In genomic region chr11:87426450-87427250, GRCm38 (mm10) we compare ENCODE assay signal across 8 mouse cellular contexts. TPM values are rescaled to one million over a fixed set of nuclear protein-coding genes. Genes with fewer than 3 reads are reported as not detected.
DNase-seq lines count a peak whose midpoint lies in the region; ATAC-seq and TF ChIP-seq lines count a peak whose summit lies in the region.
"Not testable (repeated sequence)": the region's sequence is repeated elsewhere in the genome, so short reads cannot be mapped to it uniquely, and the experiment has no call there.

No protein-coding gene starts in this region.

- DNase-seq in A20 (ENCODE audit: low read depth, low spot score), result peak; percentile 92
- DNase-seq in heart, embryonic 10.5 days (ENCODE audit: low spot score), result peak; percentile 92
- DNase-seq in limb, embryonic 14.5 days (ENCODE audit: low spot score), result peak; percentile 92
- DNase-seq in spleen, adult 2 months (ENCODE audit: low read depth in 1 of 2, low spot score in 2 of 2), result peak; percentile 83 to 93

- H3K27ac ChIP-seq in bone marrow macrophage, adult 2 months (ENCODE audit: insufficient read depth, low read depth, low read length), result peak overlapping the region; percentile 53
- peak overlapping the region; percentile 73; the same call in 1 of the 2 replicates for H3K27ac ChIP-seq in embryonic fibroblast, embryonic 13.5 days (ENCODE audit: insufficient read depth, low read length)
- peak overlapping the region; percentile 91 for H3K27ac ChIP-seq in heart, embryonic 10.5 days
- H3K27ac ChIP-seq in kidney, embryonic 14.5 days (ENCODE audit: low read depth, low read length), result 0 out of 2 replicates have a peak overlapping the region, but pooled peaks have one; percentile 61
- peak overlapping the region; percentile 87 for H3K27ac ChIP-seq in limb, embryonic 14.5 days (replicated peaks; ENCODE audit: low read depth, low read length)
- peak overlapping the region; percentile 77 for H3K27ac ChIP-seq in midbrain, embryonic 16.5 days (ENCODE audit: low read length)
- H3K27ac ChIP-seq in spleen, adult 2 months (ENCODE audit: insufficient read depth, low read length), result peak overlapping the region; percentile 39; the same call in 1 of the 2 replicates

- peak; percentile 92 for ATAC-seq in kidney, embryonic 14.5 days (ENCODE audit: low FRiP score, low TSS enrichment)
- ATAC-seq in limb, embryonic 14.5 days (ENCODE audit: low FRiP score, low read depth), result peak; percentile 86
- ATAC-seq in midbrain, embryonic 16.5 days, result peak; percentile 92

- not testable (repeated sequence) for H3K27me3 ChIP-seq in heart, embryonic 10.5 days (ENCODE audit: insufficient read depth, poor library complexity, severe bottlenecking); kidney, embryonic 14.5 days (ENCODE audit: control insufficient read depth, insufficient read depth, low read length); limb, embryonic 14.5 days (ENCODE audit: control insufficient read depth, insufficient read depth, low read length); midbrain, embryonic 16.5 days (ENCODE audit: control insufficient read depth, insufficient read depth, low read depth, low read length); spleen, adult 2 months (ENCODE audit: control insufficient read depth, insufficient read depth, low read length)

- not testable (repeated sequence) for H3K4me1 ChIP-seq in bone marrow macrophage, adult 2 months (ENCODE audit: control insufficient read depth, insufficient read depth, low read length); embryonic fibroblast, embryonic 13.5 days (ENCODE audit: control insufficient read depth, insufficient read depth, low read length); heart, embryonic 10.5 days; kidney, embryonic 14.5 days (ENCODE audit: control insufficient read depth, insufficient read depth, low read length); limb, embryonic 14.5 days (ENCODE audit: control insufficient read depth, insufficient read depth, low read length); spleen, adult 2 months (ENCODE audit: control insufficient read depth, insufficient read depth, insufficient read length)
- H3K4me1 ChIP-seq in midbrain, embryonic 16.5 days (ENCODE audit: control insufficient read depth, insufficient read depth, low read length), result peaks cover 10% of the 10 kb centered on the region

- H3K4me3 ChIP-seq in bone marrow macrophage, adult 2 months (ENCODE audit: insufficient read depth, low read length), result peak overlapping the region; percentile 55
- not testable (repeated sequence) for H3K4me3 ChIP-seq in embryonic fibroblast, embryonic 13.5 days (ENCODE audit: insufficient read depth, low read length)
- peak overlapping the region; percentile 57 for H3K4me3 ChIP-seq in heart, embryonic 10.5 days
- peak overlapping the region; percentile 25; the same call in 1 of the 2 replicates for H3K4me3 ChIP-seq in kidney, embryonic 14.5 days (ENCODE audit: low read length)
- H3K4me3 ChIP-seq in limb, embryonic 14.5 days (replicated peaks; ENCODE audit: low read length), result peak overlapping the region; percentile 33
- H3K4me3 ChIP-seq in midbrain, embryonic 16.5 days (ENCODE audit: low read depth, low read length), result peak overlapping the region; percentile 40
- H3K4me3 ChIP-seq in spleen, adult 2 months (ENCODE audit: extremely low read depth, insufficient read depth, insufficient read length), result peak overlapping the region; percentile 35; the same call in 1 of the 2 replicates

- peak overlapping the region; percentile 44 for H3K4me2 ChIP-seq in kidney, embryonic 14.5 days (replicated peaks; ENCODE audit: low read depth, low read length)
- peak overlapping the region; percentile 44 for H3K4me2 ChIP-seq in limb, embryonic 14.5 days (replicated peaks; ENCODE audit: low read depth, low read length, severe bottlenecking)
- H3K4me2 ChIP-seq in midbrain, embryonic 16.5 days (ENCODE audit: low read length), result peak overlapping the region; percentile 60

- TF ChIP-seq CTCF in bone marrow macrophage, adult 2 months (IDR thresholded peaks at IDR 0.05; ENCODE audit: low read depth, low read length); embryonic fibroblast, embryonic 13.5 days (IDR thresholded peaks at IDR 0.05; ENCODE audit: borderline replicate concordance, insufficient read depth, low read length); spleen, adult 2 months (IDR thresholded peaks at IDR 0.05; ENCODE audit: extremely low read depth, insufficient read depth, insufficient read length, insufficient replicate concordance): not testable (repeated sequence)

- H3K36me3 ChIP-seq in heart, embryonic 10.5 days; kidney, embryonic 14.5 days (ENCODE audit: control insufficient read depth, insufficient read depth, low read length); limb, embryonic 14.5 days (ENCODE audit: control insufficient read depth, insufficient read depth, low read length); midbrain, embryonic 16.5 days (ENCODE audit: control insufficient read depth, insufficient read depth, low read length); spleen, adult 2 months (ENCODE audit: control insufficient read depth, insufficient read depth, low read length): not testable (repeated sequence)

- 1% methylated on average over 24 of the region's 24 CpGs for WGBS in heart, embryonic 10.5 days
- under 1% methylated on average over 23 of the region's 24 CpGs for WGBS in kidney, embryonic 14.5 days
- WGBS in limb, embryonic 14.5 days, result under 1% methylated on average over 22 of the region's 24 CpGs
- WGBS in midbrain, embryonic 16.5 days, result under 1% methylated on average over 24 of the region's 24 CpGs
- WGBS in spleen, adult 2 months, result 2% methylated on average over 24 of the region's 24 CpGs

- H3K9ac ChIP-seq in kidney, embryonic 14.5 days (ENCODE audit: low read depth, low read length), result not testable (repeated sequence)
- peak overlapping the region; percentile 13; the same call in 1 of the 2 replicates for H3K9ac ChIP-seq in limb, embryonic 14.5 days (ENCODE audit: low read depth, low read length, severe bottlenecking)
- H3K9ac ChIP-seq in midbrain, embryonic 16.5 days (ENCODE audit: low read depth, low read length), result peak overlapping the region; percentile 55; the same call in 1 of the 2 replicates

- TF ChIP-seq POLR2A in bone marrow macrophage, adult 2 months (IDR thresholded peaks at IDR 0.05; ENCODE audit: borderline replicate concordance, low read depth, low read length), result peak; percentile 98
- TF ChIP-seq POLR2A in embryonic fibroblast, embryonic 13.5 days (IDR thresholded peaks at IDR 0.05; ENCODE audit: low read depth, low read length), result peak; percentile 99
- TF ChIP-seq POLR2A in limb, embryonic 14.5 days (IDR thresholded peaks at IDR 0.05; ENCODE audit: borderline replicate concordance, extremely low read depth, insufficient read depth, insufficient read length), result peak; percentile 100; the same call in 1 of the 2 replicates
- TF ChIP-seq POLR2A in spleen, adult 2 months (IDR thresholded peaks at IDR 0.05; ENCODE audit: low read depth, low read length), result peak; percentile 100

- H3K9me3 ChIP-seq in heart, embryonic 10.5 days; kidney, embryonic 14.5 days (ENCODE audit: control insufficient read depth, low read length); limb, embryonic 14.5 days (ENCODE audit: control insufficient read depth, low read length); midbrain, embryonic 16.5 days (replicated peaks; ENCODE audit: control insufficient read depth, low read length, poor library complexity, severe bottlenecking): not testable (repeated sequence)

RNA-seq across cellular contexts. Expression of gene Tex14, which starts 21.8 kb away (rescaled TPM):
- not detected in 2 replicates for polyA plus RNA-seq in bone marrow macrophage, adult 2 months (2012; ENCODE audit: insufficient read depth, insufficient read length, missing spikeins)
- polyA plus RNA-seq in embryonic fibroblast, embryonic 13.5 days (2011; ENCODE audit: insufficient read length, low read depth, missing spikeins), result 0.11 and 0.30 TPM in 2 replicates
- 0.22 and 0.31 TPM in 2 replicates for polyA plus RNA-seq in heart, embryonic 10.5 days (2016; fragmentation: Nextera tagmentation; extraction: Ambion mirVana)
- 0.27 and 0.71 TPM in 2 replicates for polyA plus RNA-seq in kidney, embryonic 14.5 days (2014; fragmentation: Nextera tagmentation; extraction: Ambion mirVana)
- polyA plus RNA-seq in limb, embryonic 14.5 days (2012; rRNA removed), result 1.3 and 1.5 TPM in 2 replicates
- polyA plus RNA-seq in limb, embryonic 14.5 days (2014; fragmentation: Nextera tagmentation; extraction: Ambion mirVana), result 1.6 and 2.0 TPM in 2 replicates
- polyA plus RNA-seq in midbrain, embryonic 16.5 days (2015; fragmentation: Nextera tagmentation; extraction: Ambion mirVana), result 0.29 and 0.39 TPM in 2 replicates
- polyA plus RNA-seq in spleen, adult 2 months (2012; rRNA removed), result 0.16 TPM in 2 replicates

RNA-seq across cellular contexts. Expression of gene Rad51c, which starts 21.9 kb away (rescaled TPM):
- 3.4 and 3.7 TPM in 2 replicates for polyA plus RNA-seq in bone marrow macrophage, adult 2 months (2012; ENCODE audit: insufficient read depth, insufficient read length, missing spikeins)
- polyA plus RNA-seq in embryonic fibroblast, embryonic 13.5 days (2011; ENCODE audit: insufficient read length, low read depth, missing spikeins), result 5.0 and 8.6 TPM in 2 replicates
- 11.2 and 12.1 TPM in 2 replicates for polyA plus RNA-seq in heart, embryonic 10.5 days (2016; fragmentation: Nextera tagmentation; extraction: Ambion mirVana)
- 7.4 and 8.2 TPM in 2 replicates for polyA plus RNA-seq in kidney, embryonic 14.5 days (2014; fragmentation: Nextera tagmentation; extraction: Ambion mirVana)
- 9.8 and 10.0 TPM in 2 replicates for polyA plus RNA-seq in limb, embryonic 14.5 days (2012; rRNA removed)
- polyA plus RNA-seq in limb, embryonic 14.5 days (2014; fragmentation: Nextera tagmentation; extraction: Ambion mirVana), result 6.1 and 8.0 TPM in 2 replicates
- 3.6 and 4.0 TPM in 2 replicates for polyA plus RNA-seq in midbrain, embryonic 16.5 days (2015; fragmentation: Nextera tagmentation; extraction: Ambion mirVana)
- 0.56 and 0.67 TPM in 2 replicates for polyA plus RNA-seq in spleen, adult 2 months (2012; rRNA removed)

Comparison
In these comparisons a context has a peak if more than half of its experiments do, and no peak if none do; other contexts are left out.
1. H3K27ac ChIP-seq: peak in every context shown above with its lines; median percentile 91 in heart, embryonic 10.5 days; 87 in limb, embryonic 14.5 days; 77 in midbrain, embryonic 16.5 days; 73 in embryonic fibroblast, embryonic 13.5 days; 61 in kidney, embryonic 14.5 days; 53 in bone marrow macrophage, adult 2 months; 39 in spleen, adult 2 months.